Mouse (Mus musculus) G1E (cell line): ENCODE data around the gene Scn3a. TPM values are rescaled to one million over a fixed set of nuclear protein-coding genes. Genes with fewer than 3 reads are reported as not detected.

Experiments used
- ATAC-seq: 2 replicates; pipeline ENCODE4 v1.8.0; 2016; ENCODE audit warnings: mild to moderate bottlenecking; ENCODE audit not compliant: insufficient number of reproducible peaks, poor library complexity, low FRiP score, severe bottlenecking; ENCODE audit errors: extremely low read depth
- DNase-seq: peaks from one replicate; pipeline ENCODE4 v3.0.0; 2012; ENCODE audit warnings: low spot score
- H3K27me3 ChIP-seq: 2 replicates; pipeline ENCODE4 v1.6.1; 2012; ENCODE audit warnings: mild to moderate bottlenecking, low read length, inconsistent platforms; ENCODE audit not compliant: insufficient read depth
- H3K36me3 ChIP-seq: replicated peaks from 2 replicates; pipeline ENCODE3; 2012; ENCODE audit warnings: mild to moderate bottlenecking, inconsistent platforms
- H3K4me1 ChIP-seq: 2 replicates; pipeline ENCODE4 v1.6.1; 2012; ENCODE audit warnings: low read depth, low read length, inconsistent platforms, mixed read lengths; ENCODE audit not compliant: insufficient read depth
- H3K4me3 ChIP-seq: 2 replicates; pipeline ENCODE4 v1.5.1; 2012; ENCODE audit warnings: low read depth, mild to moderate bottlenecking, inconsistent platforms, low read length, moderate library complexity, mixed read lengths
- H3K9me3 ChIP-seq: replicated peaks from 2 replicates; pipeline ENCODE4 v1.6.1; 2012; ENCODE audit warnings: inconsistent platforms
- CTCF ChIP-seq: IDR thresholded peaks from 2 replicates; pipeline ENCODE4 v1.5.1; 2012; ENCODE audit warnings: low read depth, low read length, inconsistent platforms, mixed read lengths
- GATA1 ChIP-seq: IDR thresholded peaks from 2 replicates; pipeline ENCODE4 v1.6.1; 2012; ENCODE audit warnings: borderline replicate concordance, low read length, inconsistent platforms, mixed read lengths
- GATA2 ChIP-seq: IDR thresholded peaks from 2 replicates; pipeline ENCODE4 v1.6.1; 2012; ENCODE audit warnings: low read depth, low read length, inconsistent platforms, borderline replicate concordance
- POLR2AphosphoS5 ChIP-seq: IDR thresholded peaks from 2 replicates; pipeline ENCODE4 v1.6.1; 2012; ENCODE audit warnings: low read depth, low read length, inconsistent platforms; ENCODE audit not compliant: insufficient replicate concordance
- TAL1 ChIP-seq: conservative IDR thresholded peaks from 2 replicates; pipeline ENCODE4 v1.6.1; 2012; ENCODE audit warnings: low read depth, low read length, inconsistent platforms, mixed read lengths
- polyA plus RNA-seq: library from polyadenylated mRNA; stranded (reverse); fragments of >175 nt; gene quantifications from 2 replicates; pipeline ENCODE4 v1.2.3, GENCODE M21; 2012
- total RNA-seq, 2 experiments: library from RNA; stranded (forward) in 1 of 2; stranded (reverse) in 1 of 2; fragments of 200-1000 nt in 1 of 2; fragments of >200 nt in 1 of 2; fragmentation: Nextera tagmentation in 1 of 2; gene quantifications; 2 replicates each; pipeline ENCODE4 v1.2.3; 2014 to 2017

Scn3a gene
- total and polyA plus RNA-seq, 3 experiments = 0.11 TPM; not detected in 2

DNA sequence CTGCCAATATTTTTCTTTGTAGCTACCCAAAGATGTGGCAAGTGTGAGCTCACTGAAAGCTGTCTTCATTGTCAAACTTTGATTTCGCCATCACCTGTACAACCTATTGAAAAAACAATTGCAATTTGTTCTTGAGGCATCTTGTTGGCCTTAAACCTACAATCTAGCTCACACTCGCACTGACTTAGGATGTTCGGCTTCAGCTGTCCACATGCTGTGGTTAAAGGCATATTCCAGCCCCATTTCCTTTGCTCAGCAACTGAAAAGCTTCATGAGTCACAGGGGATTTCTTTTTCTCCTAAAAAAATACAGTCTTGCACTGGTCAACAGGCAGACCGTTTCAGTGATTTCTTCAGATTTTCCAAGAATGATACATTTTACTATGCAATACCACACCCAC, 124.3 kb downstream of the Scn3a start:
- H3K27me3 ChIP-seq = no peaks in the 10 kb centered on the region
- DNase-seq = no peak
- peaks cover 12% of the 10 kb centered on the region for H3K9me3 ChIP-seq
- H3K36me3 ChIP-seq = no peaks in the 10 kb centered on the region
- ATAC-seq = no peak
- no peak overlapping the region for H3K4me3 ChIP-seq
- no peaks in the 10 kb centered on the region for H3K4me1 ChIP-seq
- no peak for TF ChIP-seq CTCF
- no peak for TF ChIP-seq GATA2
- no peak for TF ChIP-seq GATA1
- TF ChIP-seq POLR2AphosphoS5 = no peak
- TF ChIP-seq TAL1 = no peak

GRCm38 (mm10) chr2:65441566-65441965, 125.9 kb downstream of the Scn3a start:
- TF ChIP-seq CTCF (no peak), POLR2AphosphoS5 (no peak), GATA1 (no peak), GATA2 (no peak), TAL1 (no peak)
- peaks cover 13% of the 10 kb centered on the region for H3K9me3 ChIP-seq
- no peak for DNase-seq
- H3K4me1 ChIP-seq = no peaks in the 10 kb centered on the region
- no peaks in the 10 kb centered on the region for H3K36me3 ChIP-seq
- H3K4me3 ChIP-seq = no peak overlapping the region
- no peaks in the 10 kb centered on the region for H3K27me3 ChIP-seq
- ATAC-seq = no peak

DNA sequence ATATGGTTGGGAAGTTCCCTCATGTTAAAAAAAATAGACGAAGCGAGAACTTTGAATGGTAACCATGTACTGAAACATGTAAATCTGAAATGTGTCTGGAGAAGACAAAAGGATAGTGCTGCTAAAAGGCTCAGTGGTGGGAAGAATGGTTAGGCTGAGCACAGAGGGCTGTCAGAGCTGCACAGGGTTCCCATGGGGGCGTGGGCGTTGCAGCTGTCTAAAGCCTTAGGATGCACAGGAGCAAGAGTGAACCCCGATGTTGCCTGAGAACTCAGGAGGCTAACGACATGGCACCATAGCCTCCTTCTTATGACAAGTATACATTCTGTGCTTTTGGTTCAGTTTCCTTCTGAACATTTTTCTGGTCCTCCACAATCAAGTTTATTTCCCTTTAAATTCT, 126.3 kb downstream of the Scn3a start:
- Histone ChIP-seq H3K4me1 (no peaks in the 10 kb centered on the region), H3K36me3 (no peaks in the 10 kb centered on the region), H3K27me3 (no peaks in the 10 kb centered on the region), H3K4me3 (no peak overlapping the region), H3K9me3 (peaks cover 15% of the 10 kb centered on the region)
- ATAC-seq = no peak
- TF ChIP-seq TAL1 = no peak
- no peak for TF ChIP-seq GATA2
- TF ChIP-seq CTCF = no peak
- TF ChIP-seq GATA1 = no peak
- TF ChIP-seq POLR2AphosphoS5 = no peak
- no peak for DNase-seq

DNA sequence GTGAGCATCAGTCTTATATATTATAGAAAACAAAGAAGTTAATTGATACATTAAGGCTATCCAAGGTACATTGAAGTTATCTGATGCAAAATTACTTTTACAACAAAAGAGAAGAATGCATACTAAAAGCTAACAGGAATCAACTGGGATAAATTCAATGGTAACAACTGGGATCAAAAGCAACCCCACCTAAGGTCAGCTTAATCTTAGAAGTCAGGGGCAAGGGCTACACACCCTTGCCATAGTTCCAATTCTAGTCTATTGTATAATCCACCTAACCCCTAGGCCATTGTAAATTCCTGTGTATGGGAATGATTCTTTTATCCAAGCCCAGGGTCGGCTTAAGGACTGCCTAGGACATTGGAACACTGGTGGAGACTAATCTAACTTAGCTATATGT, 130.5 kb downstream of the Scn3a start:
- Histone ChIP-seq H3K9me3 (peaks cover 9% of the 10 kb centered on the region), H3K36me3 (no peaks in the 10 kb centered on the region), H3K4me3 (no peak overlapping the region), H3K27me3 (no peaks in the 10 kb centered on the region), H3K4me1 (no peaks in the 10 kb centered on the region)
- TF ChIP-seq POLR2AphosphoS5 (no peak), GATA2 (no peak), CTCF (no peak)
- ATAC-seq (no peak), DNase-seq (no peak)

DNA sequence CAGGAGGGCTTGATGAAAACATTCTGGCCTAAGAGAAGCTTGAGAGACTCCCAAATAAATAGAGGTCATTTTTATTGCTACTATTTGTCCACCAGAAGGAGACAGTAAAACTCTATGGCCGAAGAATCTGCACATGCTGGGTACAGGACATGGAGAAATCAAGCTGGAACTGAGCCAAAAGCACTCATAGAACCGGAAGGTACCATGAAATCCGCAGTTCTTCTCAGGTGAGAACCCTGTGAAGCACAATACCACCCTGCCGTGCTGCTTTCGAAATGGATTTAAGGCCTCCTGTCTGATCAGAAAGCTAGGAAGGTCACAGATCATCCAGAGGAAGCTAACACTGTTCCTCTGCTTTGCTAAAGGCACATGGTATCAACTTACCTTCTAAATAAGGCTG, 143.9 kb downstream of the Scn3a start:
- H3K9me3 ChIP-seq = peaks cover 5% of the 10 kb centered on the region
- DNase-seq = no peak

GRCm38 (mm10) chr2:65421259-65422255, 145.9 kb downstream of the Scn3a start:
- Histone ChIP-seq H3K36me3 (no peaks in the 10 kb centered on the region), H3K9me3 (peaks cover 7% of the 10 kb centered on the region), H3K4me1 (no peaks in the 10 kb centered on the region), H3K27me3 (no peaks in the 10 kb centered on the region), H3K4me3 (no peak overlapping the region)
- ATAC-seq = no peak
- TF ChIP-seq GATA2 (no peak), CTCF (no peak), POLR2AphosphoS5 (no peak), GATA1 (no peak), TAL1 (no peak)
- no peak for DNase-seq

More for the DNA sequence above, 143.9 kb downstream of the Scn3a start:
- ATAC-seq = no peak
- TF ChIP-seq TAL1 = no peak
- no peaks in the 10 kb centered on the region for H3K4me1 ChIP-seq
- no peaks in the 10 kb centered on the region for H3K27me3 ChIP-seq
- no peaks in the 10 kb centered on the region for H3K36me3 ChIP-seq
- no peak overlapping the region for H3K4me3 ChIP-seq
